Mouse (Mus musculus) liver, adult 2 months (tissue): Measurements from ENCODE around the gene Nr3c2.

ENCODE experiments used
- CTCF ChIP-seq: fragments of 200-500 bp; IDR thresholded peaks from 2 replicates; pipeline ENCODE4 v1.5.1; 2011; ENCODE audit warnings: low read depth, low read length, control low read depth
- POLR2A ChIP-seq: fragments of 200-500 bp; IDR thresholded peaks from 2 replicates; pipeline ENCODE4 v1.6.1; 2011; ENCODE audit warnings: low read length, control low read depth; ENCODE audit not compliant: insufficient read depth; ENCODE audit errors: extremely low read depth

- TF ChIP-seq POLR2A, result no peak
- no peak for TF ChIP-seq CTCF
These were observed 389.2 kb downstream of the Nr3c2 start for GRCm38 (mm10) chr8:77288492-77288891.
